Mouse (Mus musculus): ENCODE measurements around the gene Tmem208. TPM values are rescaled to one million over a fixed set of nuclear protein-coding genes. Genes with fewer than 3 reads are reported as not detected.

The Tmem208 gene
- 120 and 136 TPM in 2 replicates for polyA plus RNA-seq (2015; fragmentation: Nextera tagmentation; extraction: Ambion mirVana)

- under 1% methylated on average over 36 of the region's 36 CpGs for WGBS
- Histone ChIP-seq H3K9me3 (ENCODE audit: low read length) (no peaks in the 10 kb centered on the region), H3K27ac (ENCODE audit: low read length) (peak within 1 kb of the TSS; percentile 92), H3K4me1 (ENCODE audit: insufficient read depth, low read length) (peaks cover 18% of the 10 kb centered on the region), H3K27me3 (ENCODE audit: insufficient read depth, low read length) (no peaks in the 10 kb centered on the region), H3K36me3 (ENCODE audit: insufficient read depth, low read length) (peaks cover 42% of the 10 kb centered on the region), H3K9ac (replicated peaks; ENCODE audit: low read length) (peak within 1 kb of the TSS; percentile 90), H3K4me2 (replicated peaks; ENCODE audit: low read depth, low read length) (peak within 1 kb of the TSS; percentile 93), H3K4me3 (ENCODE audit: low read length) (peak within 1 kb of the TSS; percentile 94)
- peak; percentile 92 for ATAC-seq (ENCODE audit: low FRiP score, low TSS enrichment)
Measured at GRCm38 (mm10) chr8:105326141-105326672, at the start of gene Tmem208, which contains the start of gene Lrrc29. TSS of gene Tmem208 (plus strand) at chr8:105326354. TSS of gene Lrrc29 (minus strand) at chr8:105326278.

GRCm38 (mm10) chr8:105278911-105279334 lies 47.2 kb upstream of the Tmem208 start:
- peak overlapping the region; percentile 31 for H3K4me3 ChIP-seq (ENCODE audit: low read length)
- H3K4me1 ChIP-seq (ENCODE audit: insufficient read depth, low read length) = peaks cover 16% of the 10 kb centered on the region
- no peak overlapping the region for H3K27ac ChIP-seq (ENCODE audit: low read length)
- H3K9ac ChIP-seq (replicated peaks; ENCODE audit: low read length) = no peak overlapping the region
- peaks cover 63% of the 10 kb centered on the region for H3K27me3 ChIP-seq (ENCODE audit: insufficient read depth, low read length)
- peak overlapping the region; percentile 44 for H3K4me2 ChIP-seq (replicated peaks; ENCODE audit: low read depth, low read length)
- no peaks in the 10 kb centered on the region for H3K9me3 ChIP-seq (ENCODE audit: low read length)
- 3% methylated on average over 28 of the region's 28 CpGs for WGBS
- H3K36me3 ChIP-seq (ENCODE audit: insufficient read depth, low read length) = peaks cover 8% of the 10 kb centered on the region; the same call in 1 of the 2 replicates
- ATAC-seq (ENCODE audit: low FRiP score, low TSS enrichment) = peak; percentile 55; the same call in 1 of the 2 replicates

- ATAC-seq (ENCODE audit: low FRiP score, low TSS enrichment) = no peak
- Histone ChIP-seq H3K9ac (replicated peaks; ENCODE audit: low read length) (no peak overlapping the region), H3K4me2 (replicated peaks; ENCODE audit: low read depth, low read length) (no peak overlapping the region), H3K4me3 (ENCODE audit: low read length) (no peak overlapping the region), H3K27ac (ENCODE audit: low read length) (no peak overlapping the region), H3K9me3 (ENCODE audit: low read length) (no peaks in the 10 kb centered on the region), H3K4me1 (ENCODE audit: insufficient read depth, low read length) (peaks cover 15% of the 10 kb centered on the region), H3K36me3 (ENCODE audit: insufficient read depth, low read length) (peaks cover 8% of the 10 kb centered on the region), H3K27me3 (ENCODE audit: insufficient read depth, low read length) (peaks cover 46% of the 10 kb centered on the region)
- 81% methylated on average over 3 of the region's 3 CpGs for WGBS
Measured at GRCm38 (mm10) chr8:105280567-105280966, 45.6 kb upstream of the Tmem208 start.

- Histone ChIP-seq H3K4me1 (ENCODE audit: insufficient read depth, low read length) (peaks cover 5% of the 10 kb centered on the region; the same call in 1 of the 2 replicates), H3K27me3 (ENCODE audit: insufficient read depth, low read length) (peaks cover 34% of the 10 kb centered on the region), H3K27ac (ENCODE audit: low read length) (no peak overlapping the region), H3K4me2 (replicated peaks; ENCODE audit: low read depth, low read length) (no peak overlapping the region), H3K4me3 (ENCODE audit: low read length) (no peak overlapping the region), H3K36me3 (ENCODE audit: insufficient read depth, low read length) (peaks cover 8% of the 10 kb centered on the region), H3K9me3 (ENCODE audit: low read length) (no peaks in the 10 kb centered on the region), H3K9ac (replicated peaks; ENCODE audit: low read length) (no peak overlapping the region)
- ATAC-seq (ENCODE audit: low FRiP score, low TSS enrichment) = no peak
- WGBS = 87% methylated on average over 12 of the region's 12 CpGs
Measured at GRCm38 (mm10) chr8:105281821-105282220, 44.3 kb upstream of the Tmem208 start.

- H3K27ac ChIP-seq (ENCODE audit: low read length) = no peak overlapping the region
- no peak overlapping the region for H3K4me3 ChIP-seq (ENCODE audit: low read length)
- peaks cover 8% of the 10 kb centered on the region for H3K36me3 ChIP-seq (ENCODE audit: insufficient read depth, low read length)
- peaks cover 29% of the 10 kb centered on the region for H3K27me3 ChIP-seq (ENCODE audit: insufficient read depth, low read length)
- no peak overlapping the region for H3K4me2 ChIP-seq (replicated peaks; ENCODE audit: low read depth, low read length)
- no peaks in the 10 kb centered on the region for H3K9me3 ChIP-seq (ENCODE audit: low read length)
- no peak for ATAC-seq (ENCODE audit: low FRiP score, low TSS enrichment)
- WGBS = 93% methylated on average over 4 of the region's 4 CpGs
- H3K4me1 ChIP-seq (ENCODE audit: insufficient read depth, low read length) = peaks cover 5% of the 10 kb centered on the region; the same call in 1 of the 2 replicates
- no peak overlapping the region for H3K9ac ChIP-seq (replicated peaks; ENCODE audit: low read length)
Measured at GRCm38 (mm10) chr8:105282239-105282638, 43.9 kb upstream of the Tmem208 start.

- Histone ChIP-seq H3K4me3 (ENCODE audit: low read length) (no peak overlapping the region), H3K27me3 (ENCODE audit: insufficient read depth, low read length) (peaks cover 21% of the 10 kb centered on the region), H3K9ac (replicated peaks; ENCODE audit: low read length) (no peak overlapping the region), H3K4me1 (ENCODE audit: insufficient read depth, low read length) (peaks cover 5% of the 10 kb centered on the region; the same call in 1 of the 2 replicates), H3K27ac (ENCODE audit: low read length) (no peak overlapping the region), H3K36me3 (ENCODE audit: insufficient read depth, low read length) (peaks cover 8% of the 10 kb centered on the region), H3K4me2 (replicated peaks; ENCODE audit: low read depth, low read length) (no peak overlapping the region), H3K9me3 (ENCODE audit: low read length) (no peaks in the 10 kb centered on the region)
- 31% methylated on average over 23 of the region's 23 CpGs for WGBS
- ATAC-seq (ENCODE audit: low FRiP score, low TSS enrichment) = 0 out of 2 replicates have a peak, but pooled peaks have one; percentile 32
Measured at GRCm38 (mm10) chr8:105283074-105283473, 43.1 kb upstream of the Tmem208 start.

GRCm38 (mm10) chr8:105285514-105285913 lies 40.6 kb upstream of the Tmem208 start:
- no peak overlapping the region for H3K9ac ChIP-seq (replicated peaks; ENCODE audit: low read length)
- WGBS = 54% methylated on average over 12 of the region's 12 CpGs
- ATAC-seq (ENCODE audit: low FRiP score, low TSS enrichment) = no peak

GRCm38 (mm10) chr8:105286907-105287306 lies 39.2 kb upstream of the Tmem208 start:
- no peak for ATAC-seq (ENCODE audit: low FRiP score, low TSS enrichment)
- H3K36me3 ChIP-seq (ENCODE audit: insufficient read depth, low read length) = peaks cover 3% of the 10 kb centered on the region
- H3K4me2 ChIP-seq (replicated peaks; ENCODE audit: low read depth, low read length) = no peak overlapping the region
- H3K9me3 ChIP-seq (ENCODE audit: low read length) = no peaks in the 10 kb centered on the region
- 86% methylated on average over 4 of the region's 4 CpGs for WGBS
- peaks cover 11% of the 10 kb centered on the region for H3K27me3 ChIP-seq (ENCODE audit: insufficient read depth, low read length)
- no peak overlapping the region for H3K4me3 ChIP-seq (ENCODE audit: low read length)
- no peak overlapping the region for H3K9ac ChIP-seq (replicated peaks; ENCODE audit: low read length)
- peaks cover 20% of the 10 kb centered on the region for H3K4me1 ChIP-seq (ENCODE audit: insufficient read depth, low read length)
- H3K27ac ChIP-seq (ENCODE audit: low read length) = no peak overlapping the region

More at GRCm38 (mm10) chr8:105285514-105285913, 40.6 kb upstream of the Tmem208 start:
- peaks cover 8% of the 10 kb centered on the region for H3K36me3 ChIP-seq (ENCODE audit: insufficient read depth, low read length)
- peaks cover 8% of the 10 kb centered on the region for H3K27me3 ChIP-seq (ENCODE audit: insufficient read depth, low read length)
- no peak overlapping the region for H3K27ac ChIP-seq (ENCODE audit: low read length)
- H3K4me2 ChIP-seq (replicated peaks; ENCODE audit: low read depth, low read length) = no peak overlapping the region
- no peaks in the 10 kb centered on the region for H3K9me3 ChIP-seq (ENCODE audit: low read length)
- H3K4me1 ChIP-seq (ENCODE audit: insufficient read depth, low read length) = peaks cover 17% of the 10 kb centered on the region
- H3K4me3 ChIP-seq (ENCODE audit: low read length) = no peak overlapping the region

GRCm38 (mm10) chr8:105288231-105288630 lies 37.9 kb upstream of the Tmem208 start:
- peak overlapping the region; percentile 91; the same call in 1 of the 2 replicates for H3K4me2 ChIP-seq (replicated peaks; ENCODE audit: low read depth, low read length)
- H3K36me3 ChIP-seq (ENCODE audit: insufficient read depth, low read length) = no peaks in the 10 kb centered on the region; the same call in 1 of the 2 replicates
- H3K27ac ChIP-seq (ENCODE audit: low read length) = no peak overlapping the region
- H3K4me3 ChIP-seq (ENCODE audit: low read length) = no peak overlapping the region
- H3K27me3 ChIP-seq (ENCODE audit: insufficient read depth, low read length) = peaks cover 11% of the 10 kb centered on the region
- no peaks in the 10 kb centered on the region for H3K9me3 ChIP-seq (ENCODE audit: low read length)
- H3K4me1 ChIP-seq (ENCODE audit: insufficient read depth, low read length) = peaks cover 20% of the 10 kb centered on the region
- ATAC-seq (ENCODE audit: low FRiP score, low TSS enrichment) = no peak
- WGBS = 86% methylated on average over 5 of the region's 5 CpGs
- no peak overlapping the region for H3K9ac ChIP-seq (replicated peaks; ENCODE audit: low read length)
